Mouse (Mus musculus) erythroblast, embryonic 14.5 days (primary cell): ENCODE measurements around the gene Cfap99.

ENCODE experiments used
- GATA1 ChIP-seq: IDR thresholded peaks from 2 replicates; pipeline ENCODE4 v1.6.1; 2012; ENCODE audit warnings: low read length, inconsistent platforms, mixed read lengths
- TAL1 ChIP-seq: IDR thresholded peaks from 3 replicates; pipeline ENCODE4 v1.6.1; 2012; ENCODE audit warnings: low read length, inconsistent platforms, mixed read lengths

GRCm38 (mm10) chr5:34352084-34352631 is 63.8 kb downstream of the Cfap99 start:
- no peak for TF ChIP-seq GATA1
- TF ChIP-seq TAL1: no peak
